Mouse (Mus musculus) liver, adult 2 months (tissue): ENCODE data around the gene Vmac. TPM values are rescaled to one million over a fixed set of nuclear protein-coding genes. Genes with fewer than 3 reads are reported as not detected.

Experiments
- DNase-seq: peaks from one replicate; pipeline ENCODE4 v3.0.0-alpha.2; 2011; ENCODE audit warnings: low read depth, low spot score; ENCODE audit errors: extremely low read depth
- H3K27ac ChIP-seq: fragments of 200-500 bp; replicated peaks from 2 replicates; pipeline ENCODE4 v1.5.1; 2012; ENCODE audit warnings: low read depth, mild to moderate bottlenecking, control low read depth, inconsistent platforms, low read length; ENCODE audit not compliant: insufficient read depth
- H3K27me3 ChIP-seq: fragments of 200-500 bp; 2 replicates; pipeline ENCODE4 v1.6.1; 2012; ENCODE audit warnings: mild to moderate bottlenecking, moderate library complexity, low read length, inconsistent platforms; ENCODE audit not compliant: control insufficient read depth, insufficient read depth
- H3K36me3 ChIP-seq: fragments of 200-500 bp; 2 replicates; pipeline ENCODE4 v1.6.1; 2012; ENCODE audit warnings: low read length, inconsistent platforms; ENCODE audit not compliant: control insufficient read depth, insufficient read depth
- H3K4me1 ChIP-seq: fragments of 200-500 bp; 2 replicates; pipeline ENCODE4 v1.6.1; 2011; ENCODE audit warnings: low read length; ENCODE audit not compliant: control insufficient read depth, insufficient read depth
- H3K4me3 ChIP-seq: fragments of 200-500 bp; 2 replicates; pipeline ENCODE4 v1.5.1; 2011; ENCODE audit warnings: low read depth, mild to moderate bottlenecking, control low read depth, low read length, moderate library complexity; ENCODE audit not compliant: insufficient read depth
- H3K79me2 ChIP-seq: fragments of 200-500 bp; 2 replicates; pipeline ENCODE4 v1.6.1; 2012; ENCODE audit warnings: inconsistent platforms, mild to moderate bottlenecking, low read length, moderate library complexity; ENCODE audit not compliant: control insufficient read depth, insufficient read depth
- H3K9ac ChIP-seq: fragments of 200-500 bp; 2 replicates; pipeline ENCODE4 v1.6.1; 2012; ENCODE audit warnings: low read depth, mild to moderate bottlenecking, control low read depth, inconsistent platforms, low read length
- CTCF ChIP-seq: fragments of 200-500 bp; IDR thresholded peaks from 2 replicates; pipeline ENCODE4 v1.5.1; 2011; ENCODE audit warnings: low read depth, low read length, control low read depth
- POLR2A ChIP-seq: fragments of 200-500 bp; IDR thresholded peaks from 2 replicates; pipeline ENCODE4 v1.6.1; 2011; ENCODE audit warnings: low read length, control low read depth; ENCODE audit not compliant: insufficient read depth; ENCODE audit errors: extremely low read depth
- WGBS: fragments of 180-500 bp; shearing (Covaris S2); methylation state at CpG from one replicate; pipeline ENCODE4 v1.1.7; 2018; 5-methylcytosine and 5-hydroxymethylcytosine counted together
- polyA plus RNA-seq: library from polyadenylated mRNA; depleted of rRNA; stranded (reverse); fragments of >200 nt; gene quantifications from 2 replicates; pipeline ENCODE4 v1.2.3, GENCODE M21; 2012
- total RNA-seq: library from RNA; depleted of rRNA; stranded (reverse); fragments of >200 nt; gene quantifications from 2 replicates; pipeline ENCODE4 v1.2.3, GENCODE M21; 2014

The Vmac gene
- total and polyA plus RNA-seq, 2 experiments, result 8.9 to 12.3 TPM

- TF ChIP-seq CTCF (no peak), POLR2A (no peak)
- H3K79me2 ChIP-seq, result no peaks in the 10 kb centered on the region
- H3K27me3 ChIP-seq, result peaks cover 2% of the 10 kb centered on the region; the same call in 1 of the 2 replicates
- peak; percentile 62 for DNase-seq
- peaks cover 9% of the 10 kb centered on the region for H3K4me1 ChIP-seq
- no peak within 1 kb of the TSS for H3K27ac ChIP-seq
- 1% methylated on average over 48 of the region's 48 CpGs for WGBS
- no peaks in the 10 kb centered on the region for H3K36me3 ChIP-seq
- peak within 1 kb of the TSS; percentile 53; the same call in 1 of the 2 replicates for H3K4me3 ChIP-seq
- H3K9ac ChIP-seq, result peak within 1 kb of the TSS; percentile 79
These were observed 39.7 kb upstream of the Vmac start, which contains the start of gene Nrtn for GRCm38 (mm10) chr17:56757416-56758123. TSS of gene Nrtn (minus strand) at chr17:56757530.

- H3K27ac ChIP-seq, result no peak overlapping the region
- peaks cover 2% of the 10 kb centered on the region; the same call in 1 of the 2 replicates for H3K27me3 ChIP-seq
- H3K36me3 ChIP-seq, result no peaks in the 10 kb centered on the region
- no peaks in the 10 kb centered on the region for H3K79me2 ChIP-seq
- no peak for DNase-seq
- 2% methylated on average over 51 of the region's 51 CpGs for WGBS
- H3K4me1 ChIP-seq, result peaks cover 5% of the 10 kb centered on the region
- peak overlapping the region; percentile 53; the same call in 1 of the 2 replicates for H3K4me3 ChIP-seq
- H3K9ac ChIP-seq, result peak overlapping the region; percentile 79
- TF ChIP-seq CTCF (peak; percentile 58), POLR2A (no peak)
These were observed 39.0 kb upstream of the Vmac start for GRCm38 (mm10) chr17:56756703-56757399.

GRCm38 (mm10) chr17:56754271-56755185 is 36.7 kb upstream of the Vmac start:
- H3K9ac ChIP-seq, result no peak overlapping the region
- WGBS, result 17% methylated on average over 35 of the region's 36 CpGs
- DNase-seq, result no peak

GRCm38 (mm10) chr17:56753452-56753851 is 35.6 kb upstream of the Vmac start:
- H3K4me3 ChIP-seq, result no peak overlapping the region
- WGBS, result 23% methylated on average over 15 of the region's 15 CpGs
- H3K9ac ChIP-seq, result no peak overlapping the region
- H3K36me3 ChIP-seq, result no peaks in the 10 kb centered on the region
- H3K4me1 ChIP-seq, result peaks cover 3% of the 10 kb centered on the region
- no peak for DNase-seq
- H3K27ac ChIP-seq, result no peak overlapping the region
- H3K79me2 ChIP-seq, result no peaks in the 10 kb centered on the region
- no peak for TF ChIP-seq CTCF
- no peak for TF ChIP-seq POLR2A
- peaks cover 4% of the 10 kb centered on the region; the same call in 1 of the 2 replicates for H3K27me3 ChIP-seq

More at GRCm38 (mm10) chr17:56754271-56755185, 36.7 kb upstream of the Vmac start:
- Histone ChIP-seq H3K4me3 (no peak overlapping the region), H3K4me1 (peaks cover 3% of the 10 kb centered on the region), H3K79me2 (no peaks in the 10 kb centered on the region), H3K36me3 (no peaks in the 10 kb centered on the region), H3K27me3 (peaks cover 4% of the 10 kb centered on the region; the same call in 1 of the 2 replicates), H3K27ac (no peak overlapping the region)
- TF ChIP-seq CTCF, result no peak
- no peak for TF ChIP-seq POLR2A

- Histone ChIP-seq H3K4me3 (peak overlapping the region; percentile 11; the same call in 1 of the 2 replicates), H3K79me2 (no peaks in the 10 kb centered on the region), H3K9ac (no peak overlapping the region), H3K36me3 (no peaks in the 10 kb centered on the region), H3K4me1 (no peaks in the 10 kb centered on the region), H3K27ac (no peak overlapping the region), H3K27me3 (peaks cover 4% of the 10 kb centered on the region; the same call in 1 of the 2 replicates)
- DNase-seq, result no peak
- TF ChIP-seq POLR2A, result no peak
- 26% methylated on average over 70 of the region's 71 CpGs for WGBS
These were observed 33.7 kb upstream of the Vmac start for GRCm38 (mm10) chr17:56751404-56752072.
